Mouse (Mus musculus) intestine, embryonic 14.5 days (tissue): ENCODE results near the gene Cyp4a31. TPM values are rescaled to one million over a fixed set of nuclear protein-coding genes. Genes with fewer than 3 reads are reported as not detected.
"Not testable (repeated sequence)": the region's sequence is repeated elsewhere in the genome, so short reads cannot be mapped to it uniquely, and the experiment has no call there.

Source experiments
- ATAC-seq: fragments of 200-750 bp; cut with Nextera tagmentation; replicated peaks from 2 replicates; pipeline ENCODE4 v1.8.0; 2017; ENCODE audit warnings: low read depth, moderate number of reproducible peaks, moderate TSS enrichment, moderate library complexity; ENCODE audit not compliant: low FRiP score, low TSS enrichment
- DNase-seq: peaks from one replicate; pipeline ENCODE4 v3.0.0-alpha.2; 2018; ENCODE audit warnings: low spot score
- H3K27ac ChIP-seq: fragments of 300-500 bp; sonication (generic); 2 replicates; pipeline ENCODE4 v1.5.1; 2014; ENCODE audit warnings: low read depth, mild to moderate bottlenecking, control low read depth
- H3K27me3 ChIP-seq: fragments of 300-500 bp; sonication (generic); replicated peaks from 2 replicates; pipeline ENCODE4 v1.6.1; 2014; ENCODE audit warnings: low read length, control low read depth; ENCODE audit not compliant: control insufficient read depth, insufficient read depth
- H3K36me3 ChIP-seq: fragments of 300-500 bp; sonication (generic); 2 replicates; pipeline ENCODE4 v1.6.1; 2014; ENCODE audit warnings: low read length, control low read depth; ENCODE audit not compliant: control insufficient read depth, insufficient read depth
- H3K4me1 ChIP-seq: fragments of 300-500 bp; sonication (generic); replicated peaks from 2 replicates; pipeline ENCODE4 v1.6.1; 2014; ENCODE audit warnings: low read length, control low read depth, mixed read lengths; ENCODE audit not compliant: control insufficient read depth, insufficient read depth
- H3K4me2 ChIP-seq: fragments of 300-500 bp; sonication (generic); 2 replicates; pipeline ENCODE4 v1.6.1; 2014; ENCODE audit warnings: low read length
- H3K4me3 ChIP-seq: fragments of 300-500 bp; sonication (generic); 2 replicates; pipeline ENCODE4 v1.5.1; 2014; ENCODE audit warnings: low read depth, low read length, control low read depth, mixed read lengths
- H3K9ac ChIP-seq: fragments of 300-500 bp; sonication (generic); 2 replicates; pipeline ENCODE4 v1.6.1; 2014; ENCODE audit warnings: mild to moderate bottlenecking, low read length
- H3K9me3 ChIP-seq: fragments of 300-500 bp; sonication (generic); 2 replicates; pipeline ENCODE4 v1.6.1; 2016; ENCODE audit warnings: low read length, control low read depth; ENCODE audit not compliant: control insufficient read depth
- whole genome bisulfite sequencing: fragments of 180-500 bp; shearing (Covaris S2); extraction: QIAGEN DNeasy Blood & Tissue Kit; methylation state at CpG from one replicate; pipeline ENCODE4 v1.1.7; 2014; 5-methylcytosine and 5-hydroxymethylcytosine counted together
- polyA plus RNA-seq: library from polyadenylated mRNA; unstranded; fragments of >200 nt; fragmentation: Nextera tagmentation; extraction: Ambion mirVana; gene quantifications from 2 replicates; pipeline ENCODE4 v1.2.1, GENCODE M21; 2014

The Cyp4a31 gene
- polyA plus RNA-seq, 1 experiment from 2014 or later, result not detected

DNA sequence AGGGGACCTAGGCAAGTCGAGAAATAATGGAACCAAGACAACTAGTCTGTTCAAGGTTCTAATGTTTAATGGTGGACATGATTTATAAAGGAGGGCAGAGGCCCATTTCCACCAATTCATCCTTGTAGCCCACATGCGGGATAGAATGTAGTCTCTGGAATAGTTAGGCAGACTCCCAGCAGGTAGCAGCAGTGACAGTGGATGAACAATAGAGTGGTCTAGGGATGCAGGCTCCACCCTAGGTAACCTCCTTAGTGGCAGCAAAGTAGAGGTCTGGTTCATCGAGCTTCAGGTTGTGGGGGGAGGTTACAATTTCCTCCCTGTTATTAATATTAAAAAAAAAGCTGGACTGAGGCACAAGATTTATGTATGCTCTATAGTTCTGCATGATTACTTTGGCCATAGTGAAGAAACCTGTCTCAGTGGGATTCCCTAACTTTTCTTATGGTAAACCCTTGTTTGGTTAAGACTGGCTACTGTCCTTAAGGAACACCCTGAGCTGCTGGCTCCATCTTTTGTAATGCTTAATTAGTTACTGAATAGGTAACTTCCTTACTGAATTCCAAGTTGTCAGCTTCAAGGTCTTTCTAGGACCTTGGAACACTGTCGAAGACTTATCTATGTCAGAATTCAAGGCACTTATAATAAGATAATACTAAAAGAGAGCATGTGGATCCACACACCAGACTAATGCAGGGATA, 5.4 kb upstream of the Cyp4a31 start:
- Histone ChIP-seq H3K4me2 (no peak overlapping the region), H3K4me3 (no peak overlapping the region), H3K27ac (no peak overlapping the region), H3K27me3 (no peaks in the 10 kb centered on the region), H3K9ac (no peak overlapping the region), H3K9me3 (no peaks in the 10 kb centered on the region), H3K36me3 (no peaks in the 10 kb centered on the region), H3K4me1 (no peaks in the 10 kb centered on the region)
- DNase-seq (no peak), ATAC-seq (no peak)
- whole genome bisulfite sequencing, result 70% methylated on average over 4 of the region's 4 CpGs

DNA sequence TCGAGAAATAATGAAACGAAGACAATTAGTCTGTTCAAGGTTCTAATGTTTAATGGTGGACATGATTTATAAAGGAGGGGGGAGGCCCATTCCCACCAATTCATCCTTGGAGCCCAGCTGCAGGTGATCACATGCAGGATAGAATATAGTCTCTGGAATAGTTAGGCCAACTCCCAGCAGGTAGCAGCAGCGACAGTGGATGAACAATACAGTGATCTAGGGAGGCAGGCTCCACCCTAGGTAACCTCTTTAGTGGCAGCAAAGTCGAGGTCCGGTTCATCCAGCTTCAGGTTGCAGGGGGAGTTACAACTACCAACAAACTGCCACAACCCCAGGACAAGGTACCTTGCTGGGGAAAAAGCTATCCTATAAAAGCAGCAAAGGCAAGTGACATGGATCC, 2.2 kb upstream of the Cyp4a31 start:
- 62% methylated on average over 5 of the region's 5 CpGs for WGBS
- H3K9ac ChIP-seq, DNase-seq, H3K4me1 ChIP-seq, ATAC-seq, H3K9me3 ChIP-seq, H3K27me3 ChIP-seq, H3K27ac ChIP-seq, H3K4me2 ChIP-seq, H3K4me3 ChIP-seq, H3K36me3 ChIP-seq: not testable (repeated sequence)

DNA sequence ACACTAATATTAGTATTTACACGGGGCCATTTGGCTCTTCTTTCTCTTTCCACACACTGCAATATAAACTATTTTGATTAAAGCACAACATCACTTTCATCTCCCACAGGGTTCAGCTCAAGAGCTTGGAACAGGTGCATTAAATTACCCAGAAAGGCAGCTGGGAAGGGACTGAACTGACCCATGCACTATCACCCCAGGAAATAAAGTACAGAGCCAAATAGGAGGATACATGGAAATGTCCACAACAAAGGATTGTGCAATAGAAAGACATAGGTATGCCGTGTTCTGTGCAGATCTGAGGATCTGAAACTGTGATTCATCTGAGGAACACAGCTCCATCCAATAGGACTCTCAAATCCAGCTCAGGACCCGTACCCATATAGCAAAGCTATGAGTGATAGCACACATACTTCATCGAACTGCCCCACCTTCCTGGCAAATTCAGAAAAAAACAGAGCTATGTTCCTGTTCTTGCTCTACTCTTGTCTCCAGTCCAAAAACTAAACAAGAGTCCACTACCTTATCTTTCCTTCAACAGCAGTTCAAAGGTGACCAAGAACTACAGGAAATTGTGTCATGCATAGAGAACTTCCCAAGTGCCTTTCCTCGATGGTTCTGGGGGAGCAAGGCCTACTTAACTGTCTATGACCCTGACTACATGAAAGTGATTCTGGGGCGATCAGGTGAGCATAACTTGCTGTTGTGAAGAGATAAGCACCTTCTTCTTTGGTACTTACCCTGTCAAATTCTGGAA, 1.2 kb downstream of the Cyp4a31 start:
- not testable (repeated sequence) for H3K4me2 ChIP-seq, H3K9ac ChIP-seq

DNA sequence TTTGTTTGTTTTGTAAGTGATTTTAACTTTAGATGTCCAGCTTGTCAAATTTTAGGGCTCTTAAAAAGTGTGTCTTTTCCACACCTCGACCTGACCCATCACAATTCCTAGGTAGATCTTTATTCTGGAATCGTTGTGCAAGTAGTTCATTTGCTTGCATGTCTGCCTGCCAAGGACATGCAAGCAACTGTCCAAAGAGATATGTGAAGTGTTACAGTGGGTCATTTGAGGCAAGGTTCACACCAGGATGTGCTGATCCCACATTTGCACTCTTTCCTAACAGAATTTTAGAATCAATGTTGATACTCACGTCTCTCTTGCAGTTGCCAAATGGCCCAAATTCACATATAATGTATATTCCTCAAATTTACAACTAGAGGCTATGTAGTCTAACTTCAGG, 11.8 kb downstream of the Cyp4a31 start:
- DNase-seq, result no peak
- no peak for ATAC-seq

More for the DNA sequence above, 1.2 kb downstream of the Cyp4a31 start:
- H3K36me3 ChIP-seq, DNase-seq, H3K9me3 ChIP-seq, H3K27ac ChIP-seq, H3K4me3 ChIP-seq, ATAC-seq, H3K27me3 ChIP-seq, H3K4me1 ChIP-seq: not testable (repeated sequence)
- WGBS, result 79% methylated on average over 6 of the region's 6 CpGs

DNA sequence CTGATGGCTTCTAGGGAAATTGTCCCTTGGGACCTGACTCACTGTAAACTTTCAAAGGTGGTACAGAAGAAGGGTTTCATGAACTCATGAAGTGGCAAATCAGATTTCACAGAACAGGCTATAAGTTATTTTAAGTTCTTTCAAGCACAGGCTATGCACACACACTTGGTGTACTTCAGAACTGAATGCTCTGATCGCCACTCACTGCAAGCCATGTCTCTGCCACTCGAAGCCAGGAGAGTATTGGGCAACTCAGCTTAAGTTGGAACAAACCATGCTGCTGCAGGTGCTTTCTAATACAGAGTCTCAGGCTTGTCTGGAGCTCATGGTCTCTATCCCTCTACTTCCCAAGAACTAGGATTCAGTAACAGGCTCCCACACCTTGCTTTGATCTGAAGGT, 12.3 kb downstream of the Cyp4a31 start:
- no peak for ATAC-seq
- Histone ChIP-seq H3K9me3 (no peaks in the 10 kb centered on the region), H3K4me3 (no peak overlapping the region), H3K4me1 (no peaks in the 10 kb centered on the region), H3K4me2 (no peak overlapping the region), H3K36me3 (no peaks in the 10 kb centered on the region), H3K27me3 (no peaks in the 10 kb centered on the region), H3K27ac (no peak overlapping the region), H3K9ac (no peak overlapping the region)
- DNase-seq, result no peak
- 84% methylated on average over 2 of the region's 2 CpGs for WGBS

More for the DNA sequence above, 11.8 kb downstream of the Cyp4a31 start:
- Histone ChIP-seq H3K27ac (no peak overlapping the region), H3K36me3 (no peaks in the 10 kb centered on the region), H3K4me2 (no peak overlapping the region), H3K9me3 (no peaks in the 10 kb centered on the region), H3K9ac (no peak overlapping the region), H3K4me1 (no peaks in the 10 kb centered on the region), H3K4me3 (no peak overlapping the region), H3K27me3 (no peaks in the 10 kb centered on the region)
- 76% methylated on average over 3 of the region's 3 CpGs for WGBS

DNA sequence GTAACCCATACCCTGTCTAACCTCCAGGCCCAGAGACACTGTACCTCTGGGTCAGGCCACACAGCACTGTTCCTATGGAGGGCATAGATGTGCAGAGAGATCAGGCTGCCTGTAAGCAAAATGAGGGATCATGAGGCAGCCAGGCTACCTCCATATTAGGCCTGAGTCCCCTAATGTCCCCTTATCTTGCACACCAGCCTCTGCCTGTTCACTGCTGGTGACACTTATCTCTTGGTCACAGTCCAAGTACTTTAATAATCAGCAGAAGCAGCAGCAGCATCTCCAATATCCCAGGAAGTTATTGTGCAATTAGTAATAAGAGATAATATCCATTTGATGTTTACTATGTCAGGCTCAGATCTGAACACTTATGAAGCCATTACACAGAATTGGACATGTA, 19.6 kb downstream of the Cyp4a31 start:
- ATAC-seq, result no peak
- Histone ChIP-seq H3K36me3 (no peaks in the 10 kb centered on the region), H3K9me3 (no peaks in the 10 kb centered on the region), H3K4me2 (no peak overlapping the region), H3K4me3 (no peak overlapping the region), H3K4me1 (no peaks in the 10 kb centered on the region), H3K9ac (no peak overlapping the region), H3K27me3 (no peaks in the 10 kb centered on the region), H3K27ac (no peak overlapping the region)
- no peak for DNase-seq

DNA sequence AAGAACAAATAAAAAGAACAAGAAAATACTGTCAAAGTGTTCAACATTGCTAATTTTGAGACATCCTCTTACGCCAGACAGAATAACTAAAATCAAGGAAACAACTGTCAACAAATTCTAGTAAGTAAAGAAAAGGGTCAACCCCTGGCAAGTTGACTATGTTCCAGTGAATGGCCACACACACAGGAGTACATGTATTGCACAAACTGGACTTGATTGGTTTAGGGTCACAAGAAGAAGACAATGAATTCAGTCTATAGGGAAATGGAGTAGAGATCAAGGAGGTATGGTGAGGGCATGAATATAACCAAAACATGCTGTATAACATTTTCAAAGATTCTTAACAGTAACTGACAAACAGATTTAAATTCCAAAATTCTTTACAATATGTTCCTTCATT, 32.9 kb downstream of the Cyp4a31 start:
- Histone ChIP-seq H3K9ac (no peak overlapping the region), H3K9me3 (no peaks in the 10 kb centered on the region), H3K27me3 (no peaks in the 10 kb centered on the region), H3K4me1 (no peaks in the 10 kb centered on the region), H3K4me3 (no peak overlapping the region), H3K4me2 (no peak overlapping the region), H3K27ac (no peak overlapping the region), H3K36me3 (no peaks in the 10 kb centered on the region)
- DNase-seq, result no peak
- ATAC-seq, result no peak
- 92% methylated on average over 1 of the region's 1 CpGs for WGBS

DNA sequence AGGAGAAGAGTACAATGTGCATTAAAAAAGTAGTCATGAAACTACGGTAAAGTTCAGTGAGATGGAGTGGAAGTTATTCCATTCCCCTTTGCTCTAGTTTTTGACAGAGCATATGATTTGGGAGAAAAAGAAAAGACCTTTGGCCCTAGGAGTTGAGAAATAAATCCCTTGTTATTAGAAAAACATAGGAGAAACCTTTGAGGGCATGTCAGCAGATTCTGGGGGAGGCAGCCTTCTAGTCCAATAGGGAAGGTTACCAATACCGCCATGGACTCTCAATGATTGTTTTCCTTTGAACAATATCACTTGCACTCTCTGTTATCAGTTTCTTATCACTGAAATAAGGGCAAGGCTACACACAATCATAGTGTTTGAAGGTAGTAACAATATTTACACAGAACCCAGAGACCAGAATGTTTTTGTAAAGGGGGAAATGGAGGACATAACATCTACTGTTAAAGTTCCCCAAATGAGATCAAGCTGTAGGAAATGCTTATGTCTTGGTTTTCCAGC, 33.4 kb downstream of the Cyp4a31 start:
- ATAC-seq, result no peak
- Histone ChIP-seq H3K4me3 (no peak overlapping the region), H3K27ac (no peak overlapping the region), H3K9me3 (no peaks in the 10 kb centered on the region), H3K9ac (no peak overlapping the region), H3K4me2 (no peak overlapping the region), H3K27me3 (no peaks in the 10 kb centered on the region), H3K36me3 (no peaks in the 10 kb centered on the region), H3K4me1 (no peaks in the 10 kb centered on the region)
- WGBS, result 86% methylated on average over 2 of the region's 2 CpGs
- no peak for DNase-seq
